Mouse (Mus musculus) MEL (cell line): Measurements from ENCODE around the gene Polr2m. TPM values are rescaled to one million over a fixed set of nuclear protein-coding genes. Genes with fewer than 3 reads are reported as not detected.

Source experiments
- DNase-seq: peaks from one replicate; pipeline ENCODE4 v3.0.0; 2011; ENCODE audit warnings: low read depth, low spot score
- H3K27ac ChIP-seq: 2 replicates; pipeline ENCODE4 v1.5.1; 2012; ENCODE audit warnings: low read depth, mild to moderate bottlenecking, control low read depth, low read length, moderate library complexity; ENCODE audit not compliant: control insufficient read depth
- H3K27me3 ChIP-seq, 2 experiments: fragments of 150-350 bp in 1 of 2; sonication (generic) in 1 of 2; 2 replicates each; pipeline ENCODE4 v1.6.1; 2012; ENCODE audit warnings: low read length in 2 of 2, mild to moderate bottlenecking in 2 of 2, improper control_type of control experiment in 1 of 2, moderate library complexity in 1 of 2; ENCODE audit not compliant: insufficient read depth in 2 of 2, control insufficient read depth in 1 of 2
- H3K36me3 ChIP-seq, 2 experiments: 2 replicates each; pipeline ENCODE4 v1.6.1; 2012 to 2014; ENCODE audit warnings: low read length in 2 of 2, improper control_type of control experiment in 1 of 2, inconsistent platforms in 1 of 2, mild to moderate bottlenecking in 1 of 2; ENCODE audit not compliant: insufficient read depth in 2 of 2, control insufficient read depth in 1 of 2
- H3K4me1 ChIP-seq, 2 experiments: fragments of 150-350 bp in 1 of 2; sonication (generic) in 1 of 2; 2 replicates each; pipeline ENCODE4 v1.6.1; 2012; ENCODE audit warnings: low read length in 2 of 2, improper control_type of control experiment in 1 of 2, mild to moderate bottlenecking in 1 of 2; ENCODE audit not compliant: insufficient read depth in 2 of 2, control insufficient read depth in 1 of 2
- H3K4me3 ChIP-seq, 2 experiments: fragments of 150-350 bp in 1 of 2; sonication (generic) in 1 of 2; 2 replicates each; pipeline ENCODE4 v1.5.1; 2012; ENCODE audit warnings: low read depth in 2 of 2, low read length in 2 of 2, mild to moderate bottlenecking in 2 of 2, moderate library complexity in 2 of 2, control low read depth in 1 of 2, improper control_type of control experiment in 1 of 2; ENCODE audit not compliant: control insufficient read depth in 1 of 2, insufficient read depth in 1 of 2
- H3K79me2 ChIP-seq: 2 replicates; pipeline ENCODE4 v1.6.1; 2012; ENCODE audit warnings: mild to moderate bottlenecking, low read length, moderate library complexity; ENCODE audit not compliant: control insufficient read depth, poor library complexity, insufficient read depth
- H3K9ac ChIP-seq: 2 replicates; pipeline ENCODE4 v1.6.1; 2012; ENCODE audit warnings: low read depth, mild to moderate bottlenecking, control low read depth, low read length, moderate library complexity; ENCODE audit not compliant: control insufficient read depth, poor library complexity, severe bottlenecking
- H3K9me3 ChIP-seq: fragments of 150-350 bp; sonication (generic); replicated peaks from 2 replicates; pipeline ENCODE4 v1.6.1; 2012; ENCODE audit warnings: mild to moderate bottlenecking, low read length, improper control_type of control experiment, moderate library complexity; ENCODE audit not compliant: insufficient read depth
- BHLHE40 ChIP-seq: IDR thresholded peaks from 2 replicates; pipeline ENCODE4 v1.6.1; 2012; ENCODE audit warnings: low read depth, mild to moderate bottlenecking, inconsistent platforms, low read length, improper control_type of control experiment, borderline replicate concordance
- CHD1 ChIP-seq: IDR thresholded peaks from 2 replicates; pipeline ENCODE4 v1.6.1; 2012; ENCODE audit warnings: low read depth, mild to moderate bottlenecking, inconsistent platforms, low read length, improper control_type of control experiment
- CTCF ChIP-seq, 3 experiments: IDR thresholded peaks in 2 of 3; conservative IDR thresholded peaks in 1 of 3; 2 replicates each; pipeline ENCODE4 v1.5.1; 2011 to 2012; ENCODE audit warnings: low read length in 3 of 3, low read depth in 2 of 3, mild to moderate bottlenecking in 2 of 3, improper control_type of control experiment in 1 of 3, inconsistent platforms in 1 of 3, mixed read lengths in 1 of 3, moderate library complexity in 1 of 3; ENCODE audit not compliant: control insufficient read depth in 1 of 3, insufficient read depth in 1 of 3, poor library complexity in 1 of 3, severe bottlenecking in 1 of 3
- E2F4 ChIP-seq: IDR thresholded peaks from 2 replicates; pipeline ENCODE4 v1.6.1; 2011; ENCODE audit warnings: low read depth, low read length, improper control_type of control experiment, borderline replicate concordance
- GABPA ChIP-seq: IDR thresholded peaks from 2 replicates; pipeline ENCODE4 v1.6.1; 2012; ENCODE audit warnings: low read depth, mild to moderate bottlenecking, inconsistent platforms, low read length, improper control_type of control experiment, moderate library complexity
- GATA1 ChIP-seq: IDR thresholded peaks from 2 replicates; pipeline ENCODE4 v1.6.1; 2011; ENCODE audit warnings: low read depth, low read length, improper control_type of control experiment
- HCFC1 ChIP-seq: IDR thresholded peaks from 2 replicates; pipeline ENCODE4 v1.6.1; 2012; ENCODE audit warnings: low read depth, mild to moderate bottlenecking, inconsistent platforms, low read length, improper control_type of control experiment, moderate library complexity
- JUND ChIP-seq: IDR thresholded peaks from 2 replicates; pipeline ENCODE4 v1.6.1; 2011; ENCODE audit warnings: low read depth, mild to moderate bottlenecking, improper control_type of control experiment, low read length
- KAT2A ChIP-seq: conservative IDR thresholded peaks from 2 replicates; pipeline ENCODE4 v1.6.1; 2012; ENCODE audit warnings: low read depth, low read length, improper control_type of control experiment, inconsistent platforms
- MAX ChIP-seq: IDR thresholded peaks from 2 replicates; pipeline ENCODE4 v1.6.1; 2011; ENCODE audit warnings: low read length, improper control_type of control experiment
- MAZ ChIP-seq: IDR thresholded peaks from 2 replicates; pipeline ENCODE4 v1.6.1; 2012; ENCODE audit warnings: low read depth, mild to moderate bottlenecking, inconsistent platforms, low read length, improper control_type of control experiment
- POLR2A ChIP-seq, 2 experiments: IDR thresholded peaks; 2 replicates each; pipeline ENCODE4 v1.6.1; 2011 to 2012; ENCODE audit warnings: low read length in 2 of 2, mild to moderate bottlenecking in 2 of 2, control low read depth in 1 of 2, improper control_type of control experiment in 1 of 2, low read depth in 1 of 2, moderate library complexity in 1 of 2; ENCODE audit not compliant: control insufficient read depth in 1 of 2, insufficient read depth in 1 of 2, poor library complexity in 1 of 2
- RCOR1 ChIP-seq: IDR thresholded peaks from 2 replicates; pipeline ENCODE4 v1.6.1; 2012; ENCODE audit warnings: low read depth, mild to moderate bottlenecking, inconsistent platforms, low read length, improper control_type of control experiment
- SIN3A ChIP-seq: IDR thresholded peaks from 2 replicates; pipeline ENCODE4 v1.6.1; 2012; ENCODE audit warnings: low read length, improper control_type of control experiment, inconsistent platforms
- TAL1 ChIP-seq: IDR thresholded peaks from 2 replicates; pipeline ENCODE4 v1.6.1; 2012; ENCODE audit warnings: mild to moderate bottlenecking, inconsistent platforms, low read length, moderate library complexity, mixed read lengths
- TBP ChIP-seq: IDR thresholded peaks from 2 replicates; pipeline ENCODE4 v1.8.0; 2011; ENCODE audit warnings: low read depth, low read length, improper control_type of control experiment
- UBTF ChIP-seq: IDR thresholded peaks from 2 replicates; pipeline ENCODE4 v1.6.1; 2012; ENCODE audit warnings: low read depth, mild to moderate bottlenecking, inconsistent platforms, low read length, improper control_type of control experiment, moderate library complexity, borderline replicate concordance; ENCODE audit not compliant: insufficient read depth
- ZKSCAN1 ChIP-seq: IDR thresholded peaks from 2 replicates; pipeline ENCODE4 v1.6.1; 2012; ENCODE audit warnings: low read depth, mild to moderate bottlenecking, inconsistent platforms, low read length, improper control_type of control experiment, moderate library complexity
- polyA plus RNA-seq, 2 experiments: library from polyadenylated mRNA; stranded (reverse) in 1 of 2; unstranded in 1 of 2; fragments of >175 nt in 1 of 2; fragments of >200 nt in 1 of 2; gene quantifications; 2 replicates each; pipeline versions ENCODE4 v1.2.1 to v1.2.4; 2012; ENCODE audit warnings: low replicate concordance in 2 of 2, low read depth in 1 of 2; ENCODE audit not compliant: insufficient read length in 2 of 2, insufficient read depth in 1 of 2, missing spikeins in 1 of 2
- total RNA-seq: library from RNA; depleted of rRNA; stranded (reverse); fragments of 300-350 nt; gene quantifications from 2 replicates; pipeline ENCODE4 v1.2.3, GENCODE M21; 2012

Polr2m gene
- total and polyA plus RNA-seq, 3 experiments: 146 to 624 (median 217) TPM

- TF ChIP-seq RCOR1 (no peak), MAZ (no peak), CHD1 (no peak)
These were observed 27.8 kb upstream of the Polr2m start (continued) for GRCm38 (mm10) chr9:71513566-71513965.

DNA sequence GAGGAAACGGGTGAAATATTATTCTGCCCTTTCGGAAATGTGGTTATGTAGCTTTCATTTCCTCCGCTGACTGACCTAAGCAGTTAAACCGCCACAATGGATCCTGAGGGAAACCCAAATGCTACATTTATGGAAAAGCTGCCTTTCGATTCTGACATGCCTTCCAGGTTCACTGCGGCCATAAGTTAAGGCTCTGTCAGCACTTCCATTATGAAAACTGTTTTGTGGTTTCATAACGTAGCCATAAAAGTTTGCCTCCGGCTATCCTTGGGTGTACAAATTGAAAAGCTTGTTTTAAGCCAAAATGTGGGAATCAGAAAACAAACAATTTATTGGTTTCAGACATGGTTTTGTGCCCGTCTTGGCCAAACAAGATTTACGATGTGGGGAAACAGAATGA is 27.2 kb upstream of the Polr2m start:
- Histone ChIP-seq H3K27me3 (peaks cover 5 to 11% of the 10 kb centered on the region in 2 experiments; a peak in 3 of 4 replicates), H3K27ac (no peak overlapping the region), H3K4me3 (no peak overlapping the region), H3K9ac (no peak overlapping the region), H3K79me2 (no peaks in the 10 kb centered on the region), H3K9me3 (no peaks in the 10 kb centered on the region), H3K4me1 (no peaks in the 10 kb centered on the region), H3K36me3 (peaks cover 0 to 2% of the 10 kb centered on the region in 2 experiments; a peak in 1 of 4 replicates)
- TF ChIP-seq GATA1 (no peak), MAX (no peak), HCFC1 (no peak), UBTF (no peak), JUND (no peak), TAL1 (no peak)
- DNase-seq: no peak

GRCm38 (mm10) chr9:71498391-71499182 is 12.9 kb upstream of the Polr2m start:
- H3K79me2 ChIP-seq: no peaks in the 10 kb centered on the region
- no peak overlapping the region for H3K27ac ChIP-seq
- H3K36me3 ChIP-seq: no peaks in the 10 kb centered on the region
- H3K9ac ChIP-seq: no peak overlapping the region
- no peak overlapping the region for H3K4me3 ChIP-seq
- H3K9me3 ChIP-seq: no peaks in the 10 kb centered on the region
- DNase-seq: no peak
- no peak for TF ChIP-seq POLR2A (IDR thresholded peaks at IDR 0.05; ENCODE audit: control insufficient read depth in 1 of 2, insufficient read depth in 1 of 2, low read depth in 1 of 2, low read length in 2 of 2, poor library complexity in 1 of 2)
- no peak for TF ChIP-seq E2F4
- TF ChIP-seq CTCF (IDR thresholded peaks at IDR 0.05 in 2 of 3, conservative IDR thresholded peaks at IDR 0.05 in 1 of 3; ENCODE audit: control insufficient read depth in 1 of 3, insufficient read depth in 1 of 3, low read depth in 2 of 3, low read length in 3 of 3, poor library complexity in 1 of 3, severe bottlenecking in 1 of 3): no peak
- no peak for TF ChIP-seq KAT2A
- TF ChIP-seq TBP: no peak
- no peak for TF ChIP-seq GABPA
- no peak for TF ChIP-seq ZKSCAN1
- TF ChIP-seq JUND: no peak
- no peak for TF ChIP-seq SIN3A
- TF ChIP-seq BHLHE40: no peak
- no peaks in the 10 kb centered on the region for H3K4me1 ChIP-seq
- peaks cover 8 to 15% of the 10 kb centered on the region in 2 experiments for H3K27me3 ChIP-seq
